Mouse (Mus musculus) G1E (cell line): ENCODE results near the gene Serpinb8.

Experiments used
- CTCF ChIP-seq: IDR thresholded peaks from 2 replicates; pipeline ENCODE4 v1.5.1; 2012; ENCODE audit warnings: low read depth, low read length, inconsistent platforms, mixed read lengths
- GATA1 ChIP-seq: IDR thresholded peaks from 2 replicates; pipeline ENCODE4 v1.6.1; 2012; ENCODE audit warnings: borderline replicate concordance, low read length, inconsistent platforms, mixed read lengths
- GATA2 ChIP-seq: IDR thresholded peaks from 2 replicates; pipeline ENCODE4 v1.6.1; 2012; ENCODE audit warnings: low read depth, low read length, inconsistent platforms, borderline replicate concordance
- POLR2AphosphoS5 ChIP-seq: IDR thresholded peaks from 2 replicates; pipeline ENCODE4 v1.6.1; 2012; ENCODE audit warnings: low read depth, low read length, inconsistent platforms; ENCODE audit not compliant: insufficient replicate concordance
- TAL1 ChIP-seq: conservative IDR thresholded peaks from 2 replicates; pipeline ENCODE4 v1.6.1; 2012; ENCODE audit warnings: low read depth, low read length, inconsistent platforms, mixed read lengths

DNA sequence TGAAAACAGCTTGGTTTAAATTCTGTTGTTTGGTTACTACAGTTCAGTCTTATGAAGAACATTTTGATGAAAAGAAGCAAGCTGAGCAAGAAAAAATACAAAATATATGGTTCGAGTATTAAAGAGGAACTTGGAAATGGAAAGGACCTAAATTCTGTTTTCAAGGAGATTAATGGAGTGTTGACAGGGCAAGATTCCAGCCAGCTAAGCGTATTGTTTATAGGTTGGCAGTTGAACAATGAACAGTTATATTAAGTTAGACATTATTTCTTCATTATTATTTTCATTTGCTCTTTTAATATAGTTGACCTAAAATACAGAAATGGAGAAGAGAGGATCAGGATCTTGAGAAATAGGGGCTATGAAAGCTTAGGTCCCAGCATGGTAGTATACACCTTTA lies 13.7 kb upstream of the Serpinb8 start:
- TF ChIP-seq CTCF (no peak), GATA1 (no peak), TAL1 (no peak), POLR2AphosphoS5 (no peak), GATA2 (no peak)
